Mouse (Mus musculus) skeletal muscle tissue, postnatal 0 days (tissue): ENCODE data around the gene Gbx1. TPM values are rescaled to one million over a fixed set of nuclear protein-coding genes. Genes with fewer than 3 reads are reported as not detected.

Experiments
- polyA plus RNA-seq: library from polyadenylated mRNA; unstranded; fragments of >200 nt; fragmentation: Nextera tagmentation; extraction: Ambion mirVana; gene quantifications from 2 replicates; pipeline ENCODE4 v1.2.1, GENCODE M21; 2015

Gene Gbx1
- not detected in 2 replicates for polyA plus RNA-seq

GRCm38 (mm10) chr5:24526889-24527230 lies at the start of gene Gbx1:
Gene Gbx1, minus strand, starts transcription at chr5:24527202.

DNA sequence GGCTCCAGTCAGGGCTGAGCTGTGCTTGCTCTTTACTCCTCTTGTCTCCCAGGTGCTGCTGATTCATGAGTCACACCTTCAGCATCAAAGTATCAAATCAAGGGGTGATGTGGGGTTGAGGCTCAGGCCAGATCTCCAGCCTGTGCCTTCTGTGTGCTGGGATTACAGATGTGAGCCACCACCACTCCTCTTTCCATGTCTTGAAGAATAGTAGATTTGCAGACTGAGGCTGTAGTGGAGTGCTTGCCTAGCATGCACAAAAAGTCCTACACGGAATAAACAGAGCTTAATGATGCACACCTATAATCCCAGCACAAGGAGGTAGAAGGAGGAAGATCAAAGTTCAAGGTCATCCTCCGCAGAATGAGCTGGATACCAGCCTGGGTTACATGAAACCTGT lies 29.7 kb upstream of the Gbx1 start, which contains the start of gene 4931409K22Rik:
Gene 4931409K22Rik, minus strand, starts transcription at position 101 of the 400 bp plus-strand sequence.

GRCm38 (mm10) chr5:24540387-24541143 lies 13.6 kb upstream of the Gbx1 start, which contains the start of gene Asb10:
Gene Asb10, minus strand, starts transcription at chr5:24540978.

Other genes with a start within 250 kb of the Gbx1 start
- gene Kcnh2, start 175.6 kb downstream of the Gbx1 start, polyA plus RNA-seq, result 8.1 and 9.1 TPM in 2 replicates
- 5.7 and 7.6 TPM in 2 replicates for gene Nos3, start 162.4 kb downstream of the Gbx1 start, polyA plus RNA-seq
- gene Atg9b, start 135.1 kb downstream of the Gbx1 start, polyA plus RNA-seq, result 0.95 and 1.6 TPM in 2 replicates
- 38.2 and 38.4 TPM in 2 replicates for gene Abcb8, start 133.5 kb downstream of the Gbx1 start, polyA plus RNA-seq
- gene Asic3, start 113.8 kb downstream of the Gbx1 start, polyA plus RNA-seq, result 0.17 and 0.22 TPM in 2 replicates
- 25.7 and 28.3 TPM in 2 replicates for gene Cdk5, start 103.7 kb downstream of the Gbx1 start, polyA plus RNA-seq
- gene Slc4a2, start 103.4 kb downstream of the Gbx1 start, polyA plus RNA-seq, result 13.1 and 15.1 TPM in 2 replicates
- gene Fastk, start 81.9 kb downstream of the Gbx1 start, polyA plus RNA-seq, result 149 and 150 TPM in 2 replicates
- gene Tmub1, start 79.3 kb downstream of the Gbx1 start, polyA plus RNA-seq, result 12.3 and 12.7 TPM in 2 replicates
- gene Agap3, start 75.0 kb downstream of the Gbx1 start, polyA plus RNA-seq, result 25.8 and 29.3 TPM in 2 replicates
- 14.7 and 14.9 TPM in 2 replicates for gene Asb10, start 13.8 kb upstream of the Gbx1 start, polyA plus RNA-seq
- 0.04 TPM in 1 of 2 replicates, not detected in the other for gene 4931409K22Rik, start 29.6 kb upstream of the Gbx1 start, polyA plus RNA-seq
- 53.7 and 54.0 TPM in 2 replicates for gene Abcf2, start 50.3 kb upstream of the Gbx1 start, polyA plus RNA-seq
- 18.3 and 20.0 TPM in 2 replicates for gene Chpf2, start 59.5 kb upstream of the Gbx1 start, polyA plus RNA-seq
- 56.4 and 71.2 TPM in 2 replicates for gene Smarcd3, start 97.2 kb upstream of the Gbx1 start, polyA plus RNA-seq
- gene Nub1, start 158.3 kb upstream of the Gbx1 start, polyA plus RNA-seq, result 22.5 and 22.8 TPM in 2 replicates
- 2.6 and 3.0 TPM in 2 replicates for gene Wdr86, start 203.5 kb upstream of the Gbx1 start, polyA plus RNA-seq
- gene Crygn, start 230.8 kb upstream of the Gbx1 start, polyA plus RNA-seq, result 1.6 and 1.8 TPM in 2 replicates